Mouse (Mus musculus) erythroblast, embryonic 14.5 days (primary cell): ENCODE data around the gene Gpr1.

Experiments
- GATA1 ChIP-seq: IDR thresholded peaks from 2 replicates; pipeline ENCODE4 v1.6.1; 2012; ENCODE audit warnings: low read length, inconsistent platforms, mixed read lengths
- TAL1 ChIP-seq: IDR thresholded peaks from 3 replicates; pipeline ENCODE4 v1.6.1; 2012; ENCODE audit warnings: low read length, inconsistent platforms, mixed read lengths

DNA sequence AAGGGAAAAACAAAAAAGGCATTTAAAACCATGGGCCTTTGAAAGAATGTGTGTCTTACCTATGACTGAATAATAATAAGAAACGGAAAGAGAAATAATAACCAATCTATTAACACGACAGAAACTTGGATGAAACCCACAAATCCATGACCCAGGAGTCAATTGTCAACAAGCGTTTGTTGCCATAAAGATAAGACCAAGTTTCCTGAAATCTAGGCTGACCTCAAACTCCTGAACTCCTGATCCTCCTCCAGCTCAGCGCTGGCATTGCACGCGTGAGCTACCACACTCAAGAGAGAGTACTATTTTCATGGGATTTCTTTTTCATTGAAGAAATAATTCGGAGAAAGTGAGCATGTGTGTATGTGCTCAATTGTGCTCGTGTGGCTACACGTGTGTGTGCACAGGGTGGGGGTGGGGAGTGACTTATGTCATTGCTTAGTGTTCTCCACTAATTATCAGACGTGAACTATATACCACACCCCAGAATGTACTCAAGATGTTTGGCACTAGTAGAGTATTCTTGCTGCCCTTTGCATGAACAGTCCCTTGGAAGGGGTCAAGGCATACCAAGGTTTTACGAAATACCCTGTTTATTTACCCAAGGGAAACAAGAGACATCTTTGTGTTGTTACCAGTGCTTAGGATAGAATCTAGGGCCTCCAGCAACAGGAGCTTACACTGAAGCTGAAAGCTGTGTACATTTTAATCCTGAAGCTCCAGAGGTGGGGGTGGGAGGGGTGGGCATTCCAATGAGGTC lies 21.9 kb downstream of the Gpr1 start:
- TF ChIP-seq GATA1 (no peak), TAL1 (no peak)
